Mouse (Mus musculus): ENCODE data around the gene Kcnk15. TPM values are rescaled to one million over a fixed set of nuclear protein-coding genes. Genes with fewer than 3 reads are reported as not detected.

Gene Kcnk15
- polyA plus RNA-seq (2015; fragmentation: Nextera tagmentation; extraction: Ambion mirVana), result not detected in 2 replicates

GRCm38 (mm10) chr2:163853461-163853901 lies at the start of gene Kcnk15:
Gene Kcnk15, plus strand, starts transcription at chr2:163853651.
- no peak within 1 kb of the TSS for H3K9ac ChIP-seq
- H3K9me3 ChIP-seq (replicated peaks), result no peaks in the 10 kb centered on the region
- 2% methylated on average over 38 of the region's 38 CpGs for WGBS
- no peak for ATAC-seq (replicated peaks; ENCODE audit: insufficient number of reproducible peaks, insufficient read depth, low FRiP score, low read depth)
- H3K4me2 ChIP-seq, result peak within 1 kb of the TSS; percentile 48
- peaks cover 92% of the 10 kb centered on the region for H3K27me3 ChIP-seq
- H3K27ac ChIP-seq, result no peak within 1 kb of the TSS
- H3K36me3 ChIP-seq, result no peaks in the 10 kb centered on the region
- H3K4me1 ChIP-seq (replicated peaks), result peaks cover 11% of the 10 kb centered on the region
- H3K4me3 ChIP-seq, result peak within 1 kb of the TSS; percentile 35

- no peaks in the 10 kb centered on the region for H3K36me3 ChIP-seq
- H3K4me1 ChIP-seq (replicated peaks), result peaks cover 3% of the 10 kb centered on the region
- no peak for ATAC-seq (replicated peaks; ENCODE audit: insufficient number of reproducible peaks, insufficient read depth, low FRiP score, low read depth)
- H3K4me3 ChIP-seq, result no peak overlapping the region
- H3K27me3 ChIP-seq, result peaks cover 5% of the 10 kb centered on the region; the same call in 1 of the 2 replicates
- 63% methylated on average over 5 of the region's 5 CpGs for WGBS
- no peak overlapping the region for H3K27ac ChIP-seq
- no peak overlapping the region for H3K4me2 ChIP-seq
- no peaks in the 10 kb centered on the region for H3K9me3 ChIP-seq (replicated peaks)
- no peak overlapping the region for H3K9ac ChIP-seq
These were observed 49.6 kb upstream of the Kcnk15 start for GRCm38 (mm10) chr2:163803838-163804237.

- H3K4me2 ChIP-seq, result no peak overlapping the region
- peaks cover 4% of the 10 kb centered on the region; the same call in 1 of the 2 replicates for H3K4me1 ChIP-seq (replicated peaks)
- WGBS, result 78% methylated on average over 4 of the region's 4 CpGs
- peaks cover 4% of the 10 kb centered on the region; the same call in 1 of the 2 replicates for H3K27me3 ChIP-seq
- H3K9me3 ChIP-seq (replicated peaks), result no peaks in the 10 kb centered on the region
- H3K4me3 ChIP-seq, result no peak overlapping the region
- no peak overlapping the region for H3K9ac ChIP-seq
- H3K36me3 ChIP-seq, result no peaks in the 10 kb centered on the region
- H3K27ac ChIP-seq, result no peak overlapping the region
- no peak for ATAC-seq (replicated peaks; ENCODE audit: insufficient number of reproducible peaks, insufficient read depth, low FRiP score, low read depth)
These were observed 44.3 kb upstream of the Kcnk15 start for GRCm38 (mm10) chr2:163809166-163809565.

- ATAC-seq (replicated peaks; ENCODE audit: insufficient number of reproducible peaks, insufficient read depth, low FRiP score, low read depth), result no peak
- no peak overlapping the region for H3K27ac ChIP-seq
- H3K4me3 ChIP-seq, result no peak overlapping the region
- H3K4me1 ChIP-seq (replicated peaks), result peaks cover 4% of the 10 kb centered on the region; the same call in 1 of the 2 replicates
- no peak overlapping the region for H3K4me2 ChIP-seq
- no peak overlapping the region for H3K9ac ChIP-seq
- H3K36me3 ChIP-seq, result no peaks in the 10 kb centered on the region
- H3K27me3 ChIP-seq, result peaks cover 4% of the 10 kb centered on the region; the same call in 1 of the 2 replicates
- no peaks in the 10 kb centered on the region for H3K9me3 ChIP-seq (replicated peaks)
- 36% methylated on average over 7 of the region's 7 CpGs for WGBS
These were observed 43.7 kb upstream of the Kcnk15 start for GRCm38 (mm10) chr2:163809704-163810103.

- no peaks in the 10 kb centered on the region for H3K9me3 ChIP-seq (replicated peaks)
- 57% methylated on average over 5 of the region's 5 CpGs for WGBS
These were observed 40.4 kb upstream of the Kcnk15 start for GRCm38 (mm10) chr2:163813077-163813476.

GRCm38 (mm10) chr2:163814739-163815465 lies 38.5 kb upstream of the Kcnk15 start:
- no peaks in the 10 kb centered on the region for H3K9me3 ChIP-seq (replicated peaks)
- no peak for ATAC-seq (replicated peaks; ENCODE audit: insufficient number of reproducible peaks, insufficient read depth, low FRiP score, low read depth)
- peaks cover 4% of the 10 kb centered on the region; the same call in 1 of the 2 replicates for H3K27me3 ChIP-seq
- no peak overlapping the region for H3K27ac ChIP-seq
- no peak overlapping the region for H3K9ac ChIP-seq
- H3K36me3 ChIP-seq, result no peaks in the 10 kb centered on the region
- 74% methylated on average over 9 of the region's 9 CpGs for WGBS
- H3K4me2 ChIP-seq, result no peak overlapping the region
- peaks cover 4% of the 10 kb centered on the region; the same call in 1 of the 2 replicates for H3K4me1 ChIP-seq (replicated peaks)
- H3K4me3 ChIP-seq, result no peak overlapping the region

More at GRCm38 (mm10) chr2:163813077-163813476, 40.4 kb upstream of the Kcnk15 start:
- Histone ChIP-seq H3K4me1 (replicated peaks) (peaks cover 4% of the 10 kb centered on the region; the same call in 1 of the 2 replicates), H3K27ac (no peak overlapping the region), H3K9ac (no peak overlapping the region), H3K4me2 (no peak overlapping the region), H3K4me3 (no peak overlapping the region), H3K27me3 (peaks cover 4% of the 10 kb centered on the region; the same call in 1 of the 2 replicates), H3K36me3 (no peaks in the 10 kb centered on the region)
- no peak for ATAC-seq (replicated peaks; ENCODE audit: insufficient number of reproducible peaks, insufficient read depth, low FRiP score, low read depth)

GRCm38 (mm10) chr2:163820607-163821006 lies 32.8 kb upstream of the Kcnk15 start, which contains the start of gene Ccn5:
Gene Ccn5, plus strand, starts transcription at chr2:163820861.
- H3K4me3 ChIP-seq, result no peak within 1 kb of the TSS
- H3K27ac ChIP-seq, result no peak within 1 kb of the TSS
- no peaks in the 10 kb centered on the region for H3K9me3 ChIP-seq (replicated peaks)
- 48% methylated on average over 4 of the region's 4 CpGs for WGBS
- H3K36me3 ChIP-seq, result no peaks in the 10 kb centered on the region
- peaks cover 24% of the 10 kb centered on the region for H3K27me3 ChIP-seq
- H3K4me1 ChIP-seq (replicated peaks), result peaks cover 9% of the 10 kb centered on the region; the same call in 1 of the 2 replicates
- no peak within 1 kb of the TSS for H3K9ac ChIP-seq
- no peak; the same call in 1 of the 2 replicates for ATAC-seq (replicated peaks; ENCODE audit: insufficient number of reproducible peaks, insufficient read depth, low FRiP score, low read depth)
- no peak within 1 kb of the TSS for H3K4me2 ChIP-seq

GRCm38 (mm10) chr2:163823248-163823647 lies 30.2 kb upstream of the Kcnk15 start:
- Histone ChIP-seq H3K27me3 (peaks cover 29% of the 10 kb centered on the region), H3K4me3 (no peak overlapping the region), H3K9me3 (replicated peaks) (no peaks in the 10 kb centered on the region), H3K27ac (no peak overlapping the region), H3K36me3 (no peaks in the 10 kb centered on the region), H3K9ac (no peak overlapping the region), H3K4me2 (peak overlapping the region; percentile 31; the same call in 1 of the 2 replicates), H3K4me1 (replicated peaks) (peaks cover 9% of the 10 kb centered on the region; the same call in 1 of the 2 replicates)
- WGBS, result 4% methylated on average over 4 of the region's 4 CpGs
- no peak for ATAC-seq (replicated peaks; ENCODE audit: insufficient number of reproducible peaks, insufficient read depth, low FRiP score, low read depth)

- 25% methylated on average over 11 of the region's 11 CpGs for WGBS
- ATAC-seq (replicated peaks; ENCODE audit: insufficient number of reproducible peaks, insufficient read depth, low FRiP score, low read depth), result no peak; the same call in 1 of the 2 replicates
- Histone ChIP-seq H3K4me3 (no peak overlapping the region), H3K36me3 (no peaks in the 10 kb centered on the region), H3K27me3 (peaks cover 33% of the 10 kb centered on the region), H3K4me2 (peak overlapping the region; percentile 31), H3K9ac (no peak overlapping the region), H3K4me1 (replicated peaks) (peaks cover 9% of the 10 kb centered on the region; the same call in 1 of the 2 replicates), H3K27ac (no peak overlapping the region), H3K9me3 (replicated peaks) (no peaks in the 10 kb centered on the region)
These were observed 29.7 kb upstream of the Kcnk15 start for GRCm38 (mm10) chr2:163823771-163824170.

GRCm38 (mm10) chr2:163825861-163826260 lies 27.6 kb upstream of the Kcnk15 start:
- Histone ChIP-seq H3K36me3 (no peaks in the 10 kb centered on the region), H3K4me1 (replicated peaks) (peaks cover 7% of the 10 kb centered on the region; the same call in 1 of the 2 replicates), H3K27me3 (peaks cover 29% of the 10 kb centered on the region), H3K4me2 (no peak overlapping the region), H3K4me3 (no peak overlapping the region), H3K27ac (no peak overlapping the region), H3K9me3 (replicated peaks) (no peaks in the 10 kb centered on the region), H3K9ac (no peak overlapping the region)
- 86% methylated on average over 1 of the region's 1 CpGs for WGBS
- no peak for ATAC-seq (replicated peaks; ENCODE audit: insufficient number of reproducible peaks, insufficient read depth, low FRiP score, low read depth)

GRCm38 (mm10) chr2:163826494-163826893 lies 27.0 kb upstream of the Kcnk15 start:
- Histone ChIP-seq H3K4me2 (no peak overlapping the region), H3K36me3 (no peaks in the 10 kb centered on the region), H3K9me3 (replicated peaks) (no peaks in the 10 kb centered on the region), H3K27me3 (peaks cover 24% of the 10 kb centered on the region), H3K9ac (no peak overlapping the region), H3K4me1 (replicated peaks) (peaks cover 7% of the 10 kb centered on the region; the same call in 1 of the 2 replicates), H3K4me3 (no peak overlapping the region), H3K27ac (no peak overlapping the region)
- WGBS, result 63% methylated on average over 5 of the region's 5 CpGs
- no peak for ATAC-seq (replicated peaks; ENCODE audit: insufficient number of reproducible peaks, insufficient read depth, low FRiP score, low read depth)
